Mouse (Mus musculus) thymus, adult 2 months (tissue): Measurements from ENCODE around the gene Tbx21.

Experiments used
- CTCF ChIP-seq: fragments of 200-500 bp; IDR thresholded peaks from 2 replicates; pipeline ENCODE4 v1.5.1; 2012; ENCODE audit warnings: mild to moderate bottlenecking, control low read depth, low read length, moderate library complexity, borderline replicate concordance; ENCODE audit not compliant: control insufficient read depth, poor library complexity, insufficient read depth; ENCODE audit errors: extremely low read depth
- POLR2A ChIP-seq: fragments of 200-500 bp; IDR thresholded peaks from 2 replicates; pipeline ENCODE4 v1.6.1; 2012; ENCODE audit warnings: mild to moderate bottlenecking, low read length, control low read depth, moderate library complexity; ENCODE audit not compliant: control insufficient read depth, poor library complexity, insufficient read depth; ENCODE audit errors: extremely low read depth

GRCm38 (mm10) chr11:97145320-97145719 lies 30.2 kb upstream of the Tbx21 start:
- TF ChIP-seq POLR2A = no peak
- no peak for TF ChIP-seq CTCF
